Mouse (Mus musculus): ENCODE measurements at regions not wholly inside any gene's neighbourhood (a gene's known extent, or its start where the extent isn't known, plus 50 kb on each side); places are given as distances from the start of the nearest gene placed in this dataset.

DNA sequence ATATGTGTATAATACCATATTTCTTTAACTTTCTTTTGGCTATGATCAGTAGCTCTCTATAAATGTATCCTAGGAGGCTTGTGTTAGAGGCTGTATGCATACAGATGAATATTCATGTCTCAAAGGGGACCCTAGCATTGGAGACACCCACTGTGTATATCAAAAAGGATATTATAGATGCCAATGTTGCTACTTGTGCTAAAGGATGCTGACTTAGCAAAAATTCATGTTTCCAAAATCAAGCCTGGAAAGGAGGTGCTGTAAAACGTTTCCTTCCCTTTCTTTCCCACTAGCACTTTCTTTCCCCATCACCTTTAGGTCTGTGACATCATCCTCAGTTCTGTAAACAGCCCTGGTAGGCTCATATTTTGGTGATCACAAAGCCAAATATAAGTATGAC is 519.4 kb downstream of the Rnf144a start:
- Histone ChIP-seq H3K9me3 (replicated peaks) (no peaks in the 10 kb centered on the region), H3K4me2 (no peak overlapping the region), H3K27ac (replicated peaks) (no peak overlapping the region), H3K36me3 (replicated peaks) (no peaks in the 10 kb centered on the region), H3K9ac (no peak overlapping the region), H3K27me3 (no peaks in the 10 kb centered on the region), H3K4me1 (replicated peaks) (no peaks in the 10 kb centered on the region), H3K4me3 (replicated peaks) (no peak overlapping the region)
- WGBS (ENCODE audit: insufficient replicate concordance): 16% methylated on average over 1 of the region's 1 CpGs
- ATAC-seq (ENCODE audit: insufficient read depth): no peak

DNA sequence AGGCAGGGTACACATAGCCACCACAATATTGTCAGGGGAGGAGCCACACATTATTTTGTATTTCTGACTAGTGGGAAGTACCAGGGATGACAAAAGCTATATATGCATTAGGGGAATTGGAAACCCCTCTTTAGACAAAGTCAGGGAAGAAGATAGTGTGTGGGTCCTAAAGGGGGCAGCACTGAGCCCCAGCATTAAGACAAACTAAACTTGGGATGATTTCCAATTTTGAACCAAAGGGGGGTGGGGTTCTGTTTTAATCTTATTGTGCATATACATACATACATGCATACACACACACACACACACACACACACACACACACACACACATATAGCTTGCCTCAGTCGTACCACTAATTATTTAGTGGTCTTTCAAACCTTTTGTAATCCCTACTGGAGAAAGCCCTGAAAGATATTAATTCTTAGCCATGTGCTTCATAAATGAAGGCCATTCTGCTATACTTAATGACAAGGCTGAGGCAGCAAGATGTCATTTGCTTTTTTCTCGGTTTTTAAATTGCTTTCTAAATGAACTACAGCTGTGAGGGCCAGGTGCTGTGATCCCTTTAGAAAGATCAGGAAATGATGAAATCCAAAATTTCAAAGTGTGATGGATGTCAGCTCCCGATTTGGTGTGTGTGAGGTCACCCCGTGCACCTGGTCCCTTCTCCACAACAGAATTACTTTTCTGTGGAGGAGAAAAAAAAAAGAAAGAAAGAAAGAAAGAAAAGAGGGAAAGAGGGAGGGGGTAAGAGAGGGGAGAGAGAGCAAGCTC is 523.5 kb downstream of the Rnf144a start:
- Histone ChIP-seq H3K9me3 (replicated peaks) (no peaks in the 10 kb centered on the region), H3K4me1 (replicated peaks) (no peaks in the 10 kb centered on the region), H3K4me2 (no peak overlapping the region), H3K4me3 (replicated peaks) (no peak overlapping the region), H3K9ac (no peak overlapping the region), H3K36me3 (replicated peaks) (no peaks in the 10 kb centered on the region), H3K27me3 (no peaks in the 10 kb centered on the region), H3K27ac (replicated peaks) (no peak overlapping the region)
- ATAC-seq (ENCODE audit: insufficient read depth): no peak
- WGBS (ENCODE audit: insufficient replicate concordance): 61% methylated on average over 4 of the region's 4 CpGs

DNA sequence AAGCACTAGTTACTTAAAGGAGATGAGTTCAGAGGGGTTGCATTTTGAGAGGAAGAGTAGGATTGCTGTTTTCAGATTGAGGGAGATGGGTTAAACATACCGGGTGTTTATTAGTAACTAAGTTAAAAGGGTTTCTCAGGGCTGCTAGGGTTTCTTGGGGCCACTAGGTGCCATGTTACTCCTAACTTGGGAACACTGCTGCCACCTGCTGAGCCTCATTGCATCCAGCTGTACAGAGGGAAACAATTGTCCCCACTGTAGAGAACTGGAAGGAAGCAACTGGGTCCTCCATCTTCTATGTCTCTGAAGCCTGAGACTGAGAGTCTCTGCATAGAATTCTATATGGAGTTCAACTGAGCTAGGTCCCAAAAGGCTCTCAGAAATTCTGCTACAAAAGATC is 524.3 kb downstream of the Rnf144a start:
- Histone ChIP-seq H3K27me3 (no peaks in the 10 kb centered on the region), H3K36me3 (replicated peaks) (no peaks in the 10 kb centered on the region), H3K27ac (replicated peaks) (no peak overlapping the region), H3K4me1 (replicated peaks) (no peaks in the 10 kb centered on the region), H3K9ac (no peak overlapping the region), H3K4me2 (no peak overlapping the region), H3K4me3 (replicated peaks) (no peak overlapping the region), H3K9me3 (replicated peaks) (no peaks in the 10 kb centered on the region)
- 58% methylated on average over 1 of the region's 1 CpGs for WGBS (ENCODE audit: insufficient replicate concordance)
- no peak for ATAC-seq (ENCODE audit: insufficient read depth)

DNA sequence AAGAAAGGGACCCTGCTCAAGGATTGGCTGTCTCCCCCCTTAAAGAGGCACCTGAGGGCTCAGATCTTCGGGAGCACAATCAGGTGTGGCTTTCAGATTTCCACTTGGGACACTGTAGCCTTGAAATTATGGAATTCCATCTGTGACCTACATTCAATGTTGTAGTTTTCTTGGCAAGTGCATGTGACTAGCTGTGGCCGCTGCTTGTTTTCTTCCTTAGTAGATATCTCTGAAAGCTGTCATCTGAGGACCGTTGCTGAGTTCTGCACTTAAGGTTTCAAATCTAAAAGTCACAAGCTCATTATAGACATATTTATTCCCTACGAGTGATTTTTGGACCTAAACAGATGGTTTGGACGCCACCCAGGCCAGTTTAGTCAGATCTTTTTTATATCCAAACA is 531.3 kb downstream of the Rnf144a start:
- 46% methylated on average over 5 of the region's 5 CpGs for WGBS (ENCODE audit: insufficient replicate concordance)

DNA sequence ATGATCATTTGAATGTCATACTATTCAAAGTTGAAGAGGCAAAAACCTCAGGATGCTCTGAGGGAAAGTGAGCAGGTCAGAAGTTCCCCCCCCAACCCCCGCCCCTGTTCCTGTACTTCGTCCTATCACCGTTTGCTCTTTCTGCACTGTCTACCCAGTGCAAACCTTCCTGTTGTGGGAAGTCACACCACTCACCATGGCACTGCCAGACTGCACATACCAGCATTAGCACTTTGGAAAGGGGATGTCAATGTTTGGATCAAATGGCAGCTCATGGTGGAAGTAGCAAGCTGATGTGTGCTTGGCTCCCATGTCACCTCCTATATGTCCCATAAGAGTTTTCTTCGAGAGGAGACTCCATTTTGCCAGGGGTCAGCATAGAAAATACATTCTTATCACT is 543.2 kb downstream of the Rnf144a start:
- Histone ChIP-seq H3K27me3 (no peaks in the 10 kb centered on the region), H3K9me3 (replicated peaks) (no peaks in the 10 kb centered on the region), H3K9ac (no peak overlapping the region), H3K4me3 (replicated peaks) (no peak overlapping the region), H3K4me2 (no peak overlapping the region), H3K27ac (replicated peaks) (no peak overlapping the region), H3K4me1 (replicated peaks) (no peaks in the 10 kb centered on the region), H3K36me3 (replicated peaks) (no peaks in the 10 kb centered on the region)
- 41% methylated on average over 4 of the region's 4 CpGs for WGBS (ENCODE audit: insufficient replicate concordance)
- ATAC-seq (ENCODE audit: insufficient read depth): no peak

More for the DNA sequence above, 531.3 kb downstream of the Rnf144a start:
- no peak overlapping the region for H3K9ac ChIP-seq
- H3K9me3 ChIP-seq (replicated peaks): no peaks in the 10 kb centered on the region
- no peak overlapping the region for H3K4me2 ChIP-seq
- H3K4me1 ChIP-seq (replicated peaks): no peaks in the 10 kb centered on the region
- H3K36me3 ChIP-seq (replicated peaks): no peaks in the 10 kb centered on the region
- H3K4me3 ChIP-seq (replicated peaks): no peak overlapping the region
- H3K27me3 ChIP-seq: no peaks in the 10 kb centered on the region
- H3K27ac ChIP-seq (replicated peaks): no peak overlapping the region
- ATAC-seq (ENCODE audit: insufficient read depth): no peak

DNA sequence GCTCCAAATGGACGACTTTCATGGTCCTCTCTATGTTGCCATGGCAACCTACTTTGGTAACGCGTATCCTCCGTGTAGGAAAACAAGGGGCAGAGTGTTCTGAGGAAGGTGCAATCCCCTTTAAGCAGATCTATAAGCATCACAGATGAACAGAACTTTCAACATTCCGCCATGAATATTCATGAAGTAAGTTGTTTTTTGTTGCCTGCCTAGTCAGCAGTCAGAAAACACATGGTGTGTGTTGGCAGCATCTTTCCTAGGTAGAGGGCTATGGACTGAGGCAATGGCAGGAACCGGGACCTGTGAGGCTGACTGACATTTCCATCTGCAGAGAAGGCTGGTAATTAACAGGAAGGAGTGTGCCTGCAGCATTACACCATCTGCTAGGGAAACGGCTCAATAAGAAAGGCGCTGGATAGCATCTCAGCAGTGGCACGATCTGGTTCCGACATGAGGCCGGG is 544.0 kb downstream of the Rnf144a start:
- Histone ChIP-seq H3K9me3 (replicated peaks) (no peaks in the 10 kb centered on the region), H3K27ac (replicated peaks) (no peak overlapping the region), H3K4me2 (no peak overlapping the region), H3K4me1 (replicated peaks) (no peaks in the 10 kb centered on the region), H3K4me3 (replicated peaks) (no peak overlapping the region), H3K36me3 (replicated peaks) (no peaks in the 10 kb centered on the region), H3K9ac (no peak overlapping the region), H3K27me3 (no peaks in the 10 kb centered on the region)
- WGBS (ENCODE audit: insufficient replicate concordance): 52% methylated on average over 11 of the region's 11 CpGs
- ATAC-seq (ENCODE audit: insufficient read depth): no peak

DNA sequence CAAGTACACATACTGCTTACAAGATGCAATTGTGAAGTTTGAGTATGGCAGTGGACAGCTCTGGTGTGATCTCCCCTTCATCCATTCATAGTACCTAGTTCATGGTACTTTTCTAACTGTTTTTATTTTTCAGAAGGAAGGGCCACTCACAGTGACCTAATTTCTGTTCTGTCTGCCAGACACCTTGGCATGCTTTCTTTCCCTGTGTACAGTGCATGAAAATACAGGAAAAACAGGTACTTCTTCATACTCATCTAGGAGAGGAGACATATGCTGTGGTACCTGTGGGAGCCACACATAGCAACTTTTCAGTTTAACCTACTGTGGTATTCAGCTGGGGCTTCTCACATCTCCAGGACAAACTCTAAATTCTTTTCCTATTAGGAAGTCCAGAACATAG is 545.2 kb downstream of the Rnf144a start:
- H3K9me3 ChIP-seq (replicated peaks): no peaks in the 10 kb centered on the region
- H3K4me3 ChIP-seq (replicated peaks): no peak overlapping the region
- H3K36me3 ChIP-seq (replicated peaks): no peaks in the 10 kb centered on the region
- no peak overlapping the region for H3K27ac ChIP-seq (replicated peaks)
- no peak overlapping the region for H3K4me2 ChIP-seq
- no peaks in the 10 kb centered on the region for H3K27me3 ChIP-seq
- no peak overlapping the region for H3K9ac ChIP-seq
- ATAC-seq (ENCODE audit: insufficient read depth): no peak
- H3K4me1 ChIP-seq (replicated peaks): no peaks in the 10 kb centered on the region

DNA sequence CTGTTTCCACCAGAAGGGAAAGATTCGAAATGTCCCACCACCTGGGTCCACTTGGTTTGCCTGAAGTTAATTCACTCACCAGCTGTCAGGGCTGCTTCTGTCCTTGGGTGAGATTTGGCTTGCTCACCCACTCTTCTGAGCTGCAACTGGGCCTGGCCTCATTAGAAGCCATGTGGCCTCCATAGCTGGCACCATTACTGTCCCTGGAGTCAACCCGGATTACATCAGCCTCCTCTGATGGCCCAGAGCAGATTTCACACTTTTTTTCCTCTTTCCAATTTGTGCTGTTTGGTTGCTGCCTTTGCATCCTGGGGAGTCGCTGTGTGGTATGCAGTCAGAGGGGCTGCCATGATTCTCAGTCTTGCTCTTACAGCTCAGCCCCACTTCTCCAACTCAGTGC is 550.0 kb downstream of the Rnf144a start:
- no peak overlapping the region for H3K4me3 ChIP-seq (replicated peaks)
- H3K9me3 ChIP-seq (replicated peaks): no peaks in the 10 kb centered on the region
- H3K9ac ChIP-seq: no peak overlapping the region
- 60% methylated on average over 3 of the region's 3 CpGs for WGBS (ENCODE audit: insufficient replicate concordance)
- H3K36me3 ChIP-seq (replicated peaks): no peaks in the 10 kb centered on the region
- no peaks in the 10 kb centered on the region for H3K4me1 ChIP-seq (replicated peaks)
- no peak overlapping the region for H3K4me2 ChIP-seq
- ATAC-seq (ENCODE audit: insufficient read depth): no peak
- H3K27ac ChIP-seq (replicated peaks): no peak overlapping the region
- no peaks in the 10 kb centered on the region for H3K27me3 ChIP-seq

DNA sequence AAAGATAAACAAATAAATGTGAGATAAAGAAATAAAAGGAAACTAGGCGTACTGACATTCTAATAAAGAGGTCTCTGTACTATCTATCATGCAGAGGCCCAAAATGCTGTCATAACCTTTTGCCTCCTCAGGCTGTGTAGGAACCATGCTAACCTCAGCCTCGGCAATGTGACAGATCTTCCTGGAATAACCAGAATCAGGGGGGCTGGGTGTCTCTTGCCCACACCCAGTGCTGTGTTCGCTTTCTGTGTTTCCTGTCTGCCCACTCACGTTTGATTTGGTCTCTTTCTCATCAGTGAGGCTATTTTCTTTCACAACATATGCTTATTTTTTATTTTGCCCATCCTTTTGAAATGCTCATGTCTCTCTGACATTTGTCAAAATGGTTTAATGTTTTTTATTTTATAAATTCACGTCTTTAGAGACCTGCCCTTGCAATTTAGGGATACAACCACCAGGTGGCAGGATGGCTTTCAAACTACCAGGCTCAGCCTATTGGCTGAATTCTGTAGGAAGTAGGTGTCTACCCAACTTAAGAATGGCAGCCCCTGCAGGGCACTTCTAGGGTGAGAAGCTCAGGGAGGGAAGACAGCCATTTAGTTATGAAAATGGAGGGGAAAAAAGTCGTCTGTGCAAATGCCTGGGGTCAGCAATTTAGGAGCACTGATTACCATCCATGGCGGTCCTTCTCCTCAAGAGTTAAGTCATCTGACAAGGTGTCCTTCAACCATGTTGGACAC is 550.8 kb downstream of the Rnf144a start:
- Histone ChIP-seq H3K36me3 (replicated peaks) (no peaks in the 10 kb centered on the region), H3K27ac (replicated peaks) (no peak overlapping the region), H3K4me1 (replicated peaks) (no peaks in the 10 kb centered on the region), H3K4me3 (replicated peaks) (no peak overlapping the region), H3K27me3 (no peaks in the 10 kb centered on the region), H3K9me3 (replicated peaks) (no peaks in the 10 kb centered on the region), H3K9ac (no peak overlapping the region), H3K4me2 (no peak overlapping the region)
- no peak for ATAC-seq (ENCODE audit: insufficient read depth)
- 43% methylated on average over 7 of the region's 7 CpGs for WGBS (ENCODE audit: insufficient replicate concordance)

DNA sequence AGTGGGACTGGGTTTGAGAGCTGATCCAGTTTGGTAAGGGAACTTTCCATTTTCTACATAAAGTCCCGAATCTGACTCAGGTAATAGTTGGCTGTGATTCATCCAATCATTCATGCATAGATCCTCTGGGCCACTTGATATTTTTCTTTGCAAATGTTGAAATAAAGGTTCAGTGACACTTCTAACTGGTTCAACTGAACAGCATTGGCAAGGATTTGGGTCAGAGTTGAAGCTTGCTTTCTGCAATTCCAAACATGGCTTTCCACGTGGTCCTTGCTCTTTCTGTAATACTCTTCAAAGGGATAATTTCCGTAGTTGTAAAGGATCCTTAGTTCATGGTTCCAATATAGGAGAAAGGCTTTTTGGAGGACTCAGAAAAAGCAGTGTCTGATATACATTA is 554.0 kb downstream of the Rnf144a start:
- ATAC-seq (ENCODE audit: insufficient read depth): no peak
- Histone ChIP-seq H3K36me3 (replicated peaks) (no peaks in the 10 kb centered on the region), H3K27ac (replicated peaks) (no peak overlapping the region), H3K4me3 (replicated peaks) (no peak overlapping the region), H3K9me3 (replicated peaks) (no peaks in the 10 kb centered on the region), H3K4me2 (no peak overlapping the region), H3K27me3 (no peaks in the 10 kb centered on the region), H3K9ac (no peak overlapping the region), H3K4me1 (replicated peaks) (no peaks in the 10 kb centered on the region)
- 58% methylated on average over 3 of the region's 3 CpGs for WGBS (ENCODE audit: insufficient replicate concordance)

DNA sequence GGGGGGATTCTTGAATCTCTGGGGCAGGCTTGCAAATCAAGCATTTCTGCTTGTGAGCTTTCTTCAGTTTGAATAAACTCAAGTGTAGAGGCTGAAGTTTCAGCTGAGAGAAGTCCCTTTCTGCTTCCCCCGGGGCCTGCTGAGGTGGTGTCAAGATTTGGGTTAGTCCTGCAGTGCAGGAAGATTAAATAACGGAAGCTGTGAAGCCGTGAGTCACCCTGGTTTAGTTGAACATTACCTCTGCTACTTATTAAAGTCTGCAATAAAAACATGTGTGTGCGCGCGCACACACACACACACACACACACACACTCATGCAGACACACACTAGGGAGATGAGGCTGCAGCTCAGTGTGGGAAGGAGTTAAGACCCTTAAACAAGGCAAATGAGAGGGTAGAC is 556.7 kb downstream of the Rnf144a start:
- Histone ChIP-seq H3K4me2 (no peak overlapping the region), H3K27me3 (no peaks in the 10 kb centered on the region), H3K4me1 (replicated peaks) (no peaks in the 10 kb centered on the region), H3K9me3 (replicated peaks) (no peaks in the 10 kb centered on the region), H3K9ac (no peak overlapping the region), H3K27ac (replicated peaks) (no peak overlapping the region), H3K36me3 (replicated peaks) (no peaks in the 10 kb centered on the region), H3K4me3 (replicated peaks) (no peak overlapping the region)
- 75% methylated on average over 6 of the region's 6 CpGs for WGBS (ENCODE audit: insufficient replicate concordance)
- ATAC-seq (ENCODE audit: insufficient read depth): no peak
